ENCODE assay signal across 8 mouse cellular contexts in genomic region chr8:113634670-113635591, GRCm38 (mm10). TPM values are rescaled to one million over a fixed set of nuclear protein-coding genes. Genes with fewer than 3 reads are reported as not detected.
DNase-seq lines count a peak whose midpoint lies in the region; ATAC-seq lines count a peak whose summit lies in the region.

Gene Mon1b (plus strand): TSS chr8:113635587.

- H3K4me2 ChIP-seq in hindbrain, embryonic 14.5 days (replicated peaks) = peak within 1 kb of the TSS; percentile 100

- peak within 1 kb of the TSS; percentile 67 for H3K4me3 ChIP-seq in hindbrain, embryonic 14.5 days (replicated peaks; ENCODE audit: low read length)

- peak; percentile 98 for ATAC-seq in hindbrain, embryonic 14.5 days (ENCODE audit: low FRiP score)

- H3K9me3 ChIP-seq in hindbrain, embryonic 14.5 days (ENCODE audit: control insufficient read depth, low read length) = no peaks in the 10 kb centered on the region

- H3K9ac ChIP-seq in hindbrain, embryonic 14.5 days = peak within 1 kb of the TSS; percentile 79

- peaks cover 21% of the 10 kb centered on the region for H3K36me3 ChIP-seq in hindbrain, embryonic 14.5 days (replicated peaks; ENCODE audit: control insufficient read depth, insufficient read depth)

- no peaks in the 10 kb centered on the region for H3K27me3 ChIP-seq in hindbrain, embryonic 14.5 days (ENCODE audit: control insufficient read depth, insufficient read depth, low read length)

- peaks cover 17% of the 10 kb centered on the region for H3K4me1 ChIP-seq in hindbrain, embryonic 14.5 days (replicated peaks; ENCODE audit: control insufficient read depth, insufficient read depth, low read length)

- under 1% methylated on average over 42 of the region's 42 CpGs for WGBS in hindbrain, embryonic 14.5 days

- DNase-seq in R1 (ENCODE audit: low read depth, low spot score) = peak; percentile 98
- peak; percentile 99 for DNase-seq in cerebellum, postnatal 25 days
- DNase-seq in frontal cortex, postnatal 25 days (ENCODE audit: low spot score in 2 of 2) = peak; percentile 99
- DNase-seq in hindbrain, embryonic 14.5 days (ENCODE audit: low spot score) = peak; percentile 97
- peak; percentile 98 to 99 for DNase-seq in layer of hippocampus, postnatal 36 days
- DNase-seq in lung, postnatal 36 days = peak; percentile 98
- peak; percentile 99 for DNase-seq in retina, postnatal 1 day
- DNase-seq in urinary bladder, adult 18-20 months (ENCODE audit: low spot score in 2 of 2) = peak; percentile 95 to 98

- H3K27ac ChIP-seq in hindbrain, embryonic 14.5 days = peak within 1 kb of the TSS; percentile 89

RNA-seq across cellular contexts. Expression of gene Mon1b, which starts in this region (rescaled TPM):
- polyA plus RNA-seq in hindbrain, embryonic 14.5 days (2014; fragmentation: Nextera tagmentation; extraction: Ambion mirVana) = 11.9 and 14.6 TPM in 2 replicates
- 10 to 100 TPM; 23.9 to 25.8 TPM for total RNA-seq in layer of hippocampus, postnatal 36 days (2021)

Comparison
In these comparisons a context has a peak if more than half of its experiments do, and no peak if none do; other contexts are left out.
1. Peak in every context shown above with its lines: DNase-seq, ATAC-seq, H3K4me3 ChIP-seq and H3K27ac ChIP-seq.